Mouse (Mus musculus): ENCODE data around the gene Dynll1. TPM values are rescaled to one million over a fixed set of nuclear protein-coding genes. Genes with fewer than 3 reads are reported as not detected.

The Dynll1 gene
- total RNA-seq (2021), result 100 to 1,000 TPM; 770 to 901 TPM
- long read RNA-seq, experiment 1, transcript Dynll1-201 (3 exons, 2,030 nt), result major isoform, 108 of 118 reads
- long read RNA-seq, experiment 1, partial matches to known transcripts, result 0 of 118 reads
- long read RNA-seq, experiment 1, other reads (novel, unspliced or antisense), result 4 of 118 reads
- long read RNA-seq, experiment 2, transcript Dynll1-202 (2 exons, 729 nt), result minor isoform, 6 of 317 reads
- long read RNA-seq, experiment 2, transcript Dynll1-201 (3 exons, 2,030 nt), result major isoform, 287 of 317 reads
- long read RNA-seq, experiment 2, transcript Dynll1-206 (1 exons, 2,242 nt), result minor isoform, 15 of 317 reads
- long read RNA-seq, experiment 2, partial matches to known transcripts, result 0 of 317 reads
- long read RNA-seq, experiment 2, other reads (novel, unspliced or antisense), result 8 of 317 reads

DNA sequence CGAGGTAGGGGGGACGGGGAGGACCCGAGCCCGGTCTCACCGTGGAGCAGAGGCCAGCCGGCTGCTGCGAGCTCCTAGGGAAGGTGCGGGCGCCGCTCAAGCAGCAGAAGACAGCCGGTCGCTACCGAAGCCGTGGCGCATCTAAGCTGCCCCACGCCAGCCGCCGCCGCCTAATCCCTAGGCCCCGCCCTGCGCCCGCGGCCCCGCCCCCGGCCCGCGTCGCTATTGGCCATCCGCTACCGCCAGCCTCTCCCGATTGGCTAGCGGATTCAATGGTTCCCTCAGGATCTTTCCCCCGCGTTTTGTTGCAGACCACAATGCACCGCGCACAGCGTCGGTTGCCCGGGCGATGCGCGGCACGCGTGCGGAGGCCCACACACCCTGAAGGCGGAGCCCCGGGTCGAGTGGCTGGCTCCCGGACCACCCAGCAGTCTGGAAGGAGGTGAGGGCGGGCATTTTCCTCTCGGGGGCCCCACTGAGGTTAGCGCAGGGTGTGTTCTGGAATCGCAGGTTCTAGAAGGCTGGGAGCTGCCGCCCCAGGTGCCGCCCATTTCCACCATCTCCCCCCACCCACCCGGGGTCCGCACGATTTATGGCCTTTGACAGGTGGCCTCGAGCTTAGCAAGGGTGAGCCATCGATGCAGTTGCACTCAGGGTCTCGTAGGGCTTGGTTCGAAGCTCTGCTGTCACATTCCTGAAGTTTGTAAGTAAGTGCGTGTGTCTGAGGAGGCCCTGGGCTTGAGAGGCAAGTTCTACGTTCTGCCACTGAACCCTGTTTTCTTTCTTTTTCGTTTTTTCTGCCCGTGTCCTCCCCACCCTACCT, at the start of gene Dynll1:
Gene Dynll1 (minus strand): TSS at position 208 of the 823 bp plus-strand sequence.
- peak; percentile 100 for DNase-seq (ENCODE audit: low spot score in 2 of 2)

DNA sequence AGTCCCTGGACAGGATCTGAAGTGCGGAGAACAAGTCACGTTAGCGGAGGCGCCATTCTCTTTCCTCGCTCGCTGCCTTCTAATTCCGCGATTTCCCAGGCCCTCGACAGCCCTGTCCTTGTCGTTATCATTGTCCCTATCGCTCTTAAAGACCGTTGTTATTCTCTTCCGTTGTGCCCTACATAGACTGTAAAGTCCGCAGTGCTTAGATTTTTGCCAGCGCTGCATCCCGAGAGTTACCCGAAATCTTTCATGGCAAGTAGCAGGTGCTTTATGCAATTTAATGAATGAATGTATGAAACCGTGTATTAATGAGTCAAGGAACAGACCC, 48.4 kb upstream of the Dynll1 start:
- no peak for DNase-seq (ENCODE audit: low spot score in 2 of 2)

DNA sequence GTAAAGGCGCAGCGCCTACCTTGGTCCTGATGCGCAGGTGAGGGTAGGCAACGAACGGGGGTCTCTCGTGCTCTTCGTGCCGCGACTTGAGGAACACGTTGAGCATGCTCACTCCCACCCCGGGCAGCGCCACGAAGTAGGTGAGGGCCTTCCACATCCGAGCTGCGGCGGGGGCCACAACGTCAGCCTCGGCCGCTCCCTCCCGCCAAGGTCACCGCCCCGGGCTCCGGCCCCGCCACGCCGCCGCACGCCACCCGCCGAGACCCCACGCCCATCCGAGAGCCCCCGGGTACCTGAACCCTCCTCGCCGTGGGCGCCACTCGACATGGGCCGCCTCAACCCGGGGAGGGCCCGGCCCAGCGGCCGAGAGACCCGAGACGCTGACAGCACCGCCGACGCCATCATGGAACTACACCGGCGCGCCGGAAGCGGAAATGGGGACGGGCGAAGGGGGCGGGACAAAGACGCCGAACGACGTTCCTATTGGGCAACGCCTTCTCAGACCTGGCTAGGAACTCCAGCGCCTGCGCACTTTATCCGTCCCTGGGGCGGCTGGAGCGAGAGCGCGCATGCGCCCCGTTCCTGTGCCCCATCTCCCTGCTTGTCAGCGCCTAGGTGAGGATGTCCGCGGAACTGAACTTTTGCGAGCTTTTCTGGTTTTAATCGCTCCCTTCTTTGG, 47.9 kb upstream of the Dynll1 start, which contains the start of gene Cox6a1:
Gene Cox6a1 (minus strand): TSS at position 436 of the 679 bp plus-strand sequence.
- peak; percentile 99 for DNase-seq (ENCODE audit: low spot score in 2 of 2)

DNA sequence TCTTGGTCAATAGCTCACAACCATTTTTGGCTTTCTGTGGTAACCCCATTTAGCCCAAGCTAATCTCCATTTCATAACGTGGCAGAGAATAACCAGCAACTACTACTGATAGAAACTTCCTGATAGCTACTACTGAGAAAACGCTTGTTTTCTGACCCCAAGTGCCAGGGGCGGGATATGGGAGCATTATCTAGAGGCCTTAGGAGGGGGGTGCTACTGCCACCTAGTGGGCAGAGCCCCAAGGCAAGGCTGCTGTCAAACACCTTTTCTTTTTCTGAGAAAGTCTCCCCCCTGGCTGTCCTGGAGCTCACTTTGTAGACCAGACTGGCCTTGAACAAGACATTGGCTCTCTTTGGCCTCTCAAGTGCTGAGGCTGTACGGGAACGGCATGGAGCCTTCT, 46.8 kb upstream of the Dynll1 start:
- peak; percentile 69 to 76 for DNase-seq (ENCODE audit: low spot score in 2 of 2)

DNA sequence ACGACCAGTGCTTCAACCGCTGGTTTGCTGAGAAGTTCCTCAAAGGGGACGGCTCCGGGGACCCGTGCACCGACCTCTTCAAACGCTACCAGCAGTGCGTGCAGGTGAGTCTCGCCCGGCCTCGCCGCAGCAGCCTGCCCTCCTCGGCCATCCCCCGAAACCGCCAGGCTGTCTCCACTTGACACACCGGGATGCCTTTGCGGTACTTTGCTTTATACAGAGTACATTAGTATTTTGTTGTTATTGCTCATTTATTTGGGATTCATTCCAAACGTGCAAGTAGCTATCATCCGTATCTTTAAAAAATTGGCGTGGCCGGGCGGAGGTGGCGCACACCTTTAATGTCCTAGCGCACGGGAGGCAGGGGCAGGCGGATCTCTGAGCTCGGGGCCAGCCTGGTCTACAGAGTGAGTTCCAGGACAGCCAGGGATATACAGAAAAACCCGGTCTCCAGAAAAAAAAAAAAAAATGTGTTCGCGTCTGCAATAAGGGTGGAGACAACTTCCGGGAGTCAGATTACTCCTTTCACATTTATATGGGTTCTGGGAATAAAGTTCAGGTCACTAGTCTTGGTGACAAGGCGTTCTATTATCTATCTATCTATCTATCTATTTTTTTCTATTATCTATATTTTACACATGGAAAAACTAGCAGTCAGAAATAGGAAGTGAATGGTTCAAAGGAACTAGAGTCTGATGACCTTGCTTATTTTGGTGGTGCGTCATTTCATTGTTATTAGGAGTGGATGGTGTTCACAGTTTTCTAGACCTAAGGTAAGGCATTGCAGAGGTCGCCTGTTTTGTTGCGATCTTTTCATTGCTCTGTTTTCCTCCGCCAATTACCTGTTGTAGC, 40.7 kb upstream of the Dynll1 start:
- DNase-seq (ENCODE audit: low spot score in 2 of 2), result no peak

DNA sequence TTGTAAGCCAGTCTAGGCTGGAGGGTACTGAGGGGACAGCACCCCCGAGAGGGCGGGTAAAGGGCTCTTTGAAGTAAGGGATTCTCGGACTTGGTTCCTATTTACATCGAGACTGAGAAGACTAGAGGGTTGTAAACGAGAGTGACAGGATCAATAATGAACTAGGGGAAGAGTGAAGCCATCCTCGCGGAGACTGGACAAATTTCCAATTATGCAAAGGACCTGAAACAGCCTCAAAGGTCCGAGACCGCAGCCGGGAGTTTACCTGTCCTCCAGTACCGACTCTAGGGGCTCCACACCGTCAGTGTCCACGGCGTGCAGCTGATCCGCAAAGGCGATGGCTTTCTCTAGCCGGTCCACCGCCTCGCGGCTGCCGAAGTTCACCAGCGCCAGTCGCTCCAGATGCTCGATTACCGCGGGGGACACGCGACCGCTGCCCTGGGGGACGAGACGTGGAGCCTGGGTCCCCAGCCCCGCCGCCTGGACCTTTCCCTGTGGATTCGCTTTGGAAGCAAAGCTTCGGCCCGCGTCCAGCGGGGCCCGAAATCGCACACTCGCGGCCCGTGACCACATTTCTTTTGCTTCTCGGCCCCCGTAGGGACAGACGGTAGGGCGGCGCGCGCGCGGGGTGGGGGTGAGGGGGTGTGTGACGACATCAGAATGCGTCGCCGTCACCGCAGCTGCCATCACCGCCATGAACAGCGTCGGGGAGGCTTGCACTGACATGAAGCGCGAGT, 39.9 kb upstream of the Dynll1 start, which contains the start of the genes Gatc and Triap1:
Gene Gatc (minus strand): TSS at position 602 of the 737 bp plus-strand sequence.
Gene Triap1 (plus strand): TSS at position 649 of the 737 bp plus-strand sequence.
- peak; percentile 89 to 91 for DNase-seq (ENCODE audit: low spot score in 2 of 2)

DNA sequence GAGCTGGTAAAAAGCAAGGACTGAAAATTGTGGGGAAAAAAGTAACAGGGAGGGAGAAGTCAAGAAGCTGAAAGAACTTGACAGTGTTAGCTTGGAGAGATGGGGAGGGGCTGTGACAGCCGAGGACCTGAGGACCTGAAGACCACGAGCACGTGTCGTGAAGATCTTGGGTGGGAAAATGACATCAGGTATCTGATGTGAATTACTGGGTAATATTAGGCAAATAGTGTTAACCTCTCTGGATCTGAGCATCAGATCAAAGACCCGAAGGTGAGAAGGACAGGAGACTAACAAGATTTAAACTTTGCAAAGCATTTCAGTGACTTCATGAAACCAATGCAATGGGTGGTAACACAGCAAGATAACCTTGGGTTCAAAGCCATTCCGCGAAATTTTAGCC, 39.2 kb upstream of the Dynll1 start:
- DNase-seq (ENCODE audit: low spot score in 2 of 2), result no peak

DNA sequence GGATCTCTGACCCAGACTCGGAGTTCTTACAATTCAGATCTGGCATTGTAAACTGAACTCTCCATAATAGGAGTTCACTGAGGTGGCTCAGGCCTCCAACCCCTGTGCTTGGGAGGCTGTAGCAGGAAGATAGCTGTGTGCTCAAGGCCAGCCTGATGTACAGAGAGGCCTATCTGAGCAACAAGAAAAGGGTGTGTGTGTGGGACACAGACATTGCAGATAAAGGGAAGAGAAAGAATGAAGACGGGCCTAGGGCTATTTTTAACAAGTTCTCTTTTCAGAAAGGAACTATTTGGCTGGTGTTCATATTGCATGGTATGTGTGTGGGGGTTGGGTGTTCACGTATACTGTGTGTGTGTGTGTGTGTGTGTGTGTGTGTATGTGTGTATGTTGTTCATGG, 32.8 kb upstream of the Dynll1 start:
- DNase-seq (ENCODE audit: low spot score in 2 of 2), result no peak

DNA sequence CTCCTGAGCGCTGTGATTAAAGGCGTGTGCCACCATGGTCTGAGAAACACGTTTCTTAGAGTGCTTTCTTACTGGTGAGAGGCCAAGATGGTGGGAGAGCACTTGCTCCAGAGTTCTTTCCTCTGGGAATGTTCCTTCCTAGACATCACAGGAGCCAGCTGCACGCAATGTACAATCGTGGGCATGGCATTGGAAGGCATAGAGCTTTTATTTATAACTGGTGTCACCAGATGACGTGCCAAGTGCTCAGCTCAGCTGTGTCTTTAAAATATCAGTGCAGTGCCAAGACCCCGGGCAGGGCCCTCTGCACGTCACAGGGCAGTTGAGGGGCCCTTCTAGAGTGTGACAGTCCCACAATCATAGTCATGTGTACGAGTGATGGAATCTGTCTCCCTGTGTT, 30.2 kb upstream of the Dynll1 start:
- DNase-seq (ENCODE audit: low spot score in 2 of 2), result peak in 1 of 2 experiments; percentile 47

DNA sequence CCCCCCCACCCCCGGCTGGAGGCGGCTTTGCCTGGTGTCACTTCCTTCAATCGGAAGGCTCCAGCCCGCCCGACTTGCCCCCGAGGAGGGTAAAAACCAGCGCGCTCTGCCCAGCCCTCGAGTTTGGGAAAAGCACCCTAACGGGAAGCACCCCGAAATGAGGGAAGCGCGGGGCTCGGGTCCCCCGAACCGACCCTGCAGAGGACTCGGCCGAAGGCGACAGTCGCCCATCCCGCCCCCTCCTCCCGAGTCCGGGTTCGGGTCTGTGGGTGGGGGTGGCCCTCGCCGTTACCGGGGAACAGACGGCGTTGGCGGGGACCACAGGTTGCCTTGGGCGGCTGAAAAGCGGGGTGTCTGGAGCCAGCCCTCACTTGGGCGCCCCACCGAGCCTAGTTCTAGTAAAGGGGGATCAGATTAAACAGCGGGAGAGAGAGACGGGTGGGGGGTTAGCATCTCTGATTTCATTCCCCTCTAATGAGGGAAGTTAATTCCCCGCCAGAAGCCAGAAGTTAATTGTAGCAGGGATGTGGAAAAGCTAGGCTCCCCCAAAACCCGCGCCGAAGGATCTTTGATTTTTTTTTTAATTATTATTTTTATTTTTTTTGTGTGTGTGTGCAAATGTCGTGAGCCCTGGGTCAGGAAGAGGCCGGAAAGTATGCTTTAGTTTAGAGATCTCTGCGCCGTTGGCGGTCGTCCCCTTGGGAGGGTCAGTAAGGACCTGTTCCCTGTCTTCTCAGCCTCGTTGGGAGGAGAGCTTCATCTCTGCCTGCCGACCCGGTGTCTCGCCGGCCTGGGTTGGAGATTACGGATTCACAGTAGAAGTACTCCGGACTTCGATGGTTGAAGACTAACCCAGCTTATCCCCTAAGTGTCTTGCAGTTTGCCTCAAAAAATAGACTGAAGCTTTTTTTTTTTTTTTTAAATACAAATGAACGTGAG, 27.1 kb upstream of the Dynll1 start:
- peak in 1 of 2 experiments; percentile 45 for DNase-seq (ENCODE audit: low spot score in 2 of 2)

DNA sequence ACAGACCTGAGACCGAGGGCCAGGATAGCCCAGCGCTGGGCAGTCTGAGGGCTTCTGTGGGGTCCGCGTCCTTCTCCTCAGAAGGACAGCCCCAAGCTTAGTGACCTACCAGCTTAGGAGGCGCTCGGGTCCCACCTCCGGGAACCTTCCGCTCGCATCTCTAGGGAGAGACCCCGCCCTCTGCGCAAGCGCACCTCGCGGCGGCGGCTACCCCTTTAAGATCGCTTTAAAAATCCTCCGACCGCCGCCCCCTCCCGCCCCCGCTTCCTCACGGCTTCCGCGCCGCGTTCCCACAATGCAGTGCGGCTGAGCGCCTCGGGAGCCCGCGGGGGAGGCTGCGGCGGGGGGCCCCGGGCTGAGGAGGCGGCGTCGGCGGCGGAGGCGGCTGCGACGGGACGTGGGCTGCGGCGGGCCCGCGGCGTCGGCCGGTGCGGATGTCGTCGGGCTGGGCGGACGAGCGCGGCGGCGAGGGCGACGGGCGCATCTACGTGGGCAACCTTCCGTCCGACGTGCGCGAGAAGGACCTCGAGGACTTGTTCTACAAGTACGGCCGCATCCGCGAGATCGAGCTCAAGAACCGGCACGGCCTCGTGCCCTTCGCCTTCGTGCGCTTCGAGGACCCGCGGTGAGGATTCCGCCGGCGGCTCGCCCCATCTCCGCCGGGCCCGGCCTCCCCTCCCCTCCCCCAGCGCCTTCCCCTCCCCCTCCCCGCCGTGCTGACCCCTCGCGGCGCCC, 26.2 kb upstream of the Dynll1 start, which contains the start of gene Srsf9:
Gene Srsf9 (plus strand): TSS at position 303 of the 735 bp plus-strand sequence.
- peak; percentile 94 to 95 for DNase-seq (ENCODE audit: low spot score in 2 of 2)

DNA sequence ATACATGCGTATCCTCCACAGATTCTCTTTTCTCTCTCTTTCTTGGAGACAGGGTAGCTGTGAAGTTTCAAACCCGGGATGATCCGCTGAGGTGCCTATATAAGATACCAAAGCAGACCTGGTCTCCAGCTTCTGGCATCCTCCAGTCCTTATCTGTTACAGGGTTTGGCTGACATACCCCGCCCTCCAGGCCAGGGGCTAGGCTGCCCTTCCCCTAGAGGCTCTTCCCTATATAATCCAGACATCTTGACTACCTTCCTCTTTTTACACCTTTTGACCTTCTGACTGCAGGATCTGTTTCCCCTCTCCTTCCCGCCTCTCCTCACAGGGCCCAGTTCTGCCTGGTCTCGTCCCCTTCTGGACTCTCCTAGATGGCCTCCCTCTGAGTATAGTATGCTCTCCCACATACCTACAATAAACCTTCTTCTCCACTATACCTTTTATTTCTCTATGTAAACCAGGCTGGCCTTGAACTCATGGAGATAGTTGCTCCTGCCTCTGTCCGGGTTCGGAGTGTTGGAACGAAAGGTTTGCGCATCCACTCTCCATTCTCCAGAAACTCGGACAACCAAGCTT, 25.5 kb upstream of the Dynll1 start:
- DNase-seq (ENCODE audit: low spot score in 2 of 2), result no peak

DNA sequence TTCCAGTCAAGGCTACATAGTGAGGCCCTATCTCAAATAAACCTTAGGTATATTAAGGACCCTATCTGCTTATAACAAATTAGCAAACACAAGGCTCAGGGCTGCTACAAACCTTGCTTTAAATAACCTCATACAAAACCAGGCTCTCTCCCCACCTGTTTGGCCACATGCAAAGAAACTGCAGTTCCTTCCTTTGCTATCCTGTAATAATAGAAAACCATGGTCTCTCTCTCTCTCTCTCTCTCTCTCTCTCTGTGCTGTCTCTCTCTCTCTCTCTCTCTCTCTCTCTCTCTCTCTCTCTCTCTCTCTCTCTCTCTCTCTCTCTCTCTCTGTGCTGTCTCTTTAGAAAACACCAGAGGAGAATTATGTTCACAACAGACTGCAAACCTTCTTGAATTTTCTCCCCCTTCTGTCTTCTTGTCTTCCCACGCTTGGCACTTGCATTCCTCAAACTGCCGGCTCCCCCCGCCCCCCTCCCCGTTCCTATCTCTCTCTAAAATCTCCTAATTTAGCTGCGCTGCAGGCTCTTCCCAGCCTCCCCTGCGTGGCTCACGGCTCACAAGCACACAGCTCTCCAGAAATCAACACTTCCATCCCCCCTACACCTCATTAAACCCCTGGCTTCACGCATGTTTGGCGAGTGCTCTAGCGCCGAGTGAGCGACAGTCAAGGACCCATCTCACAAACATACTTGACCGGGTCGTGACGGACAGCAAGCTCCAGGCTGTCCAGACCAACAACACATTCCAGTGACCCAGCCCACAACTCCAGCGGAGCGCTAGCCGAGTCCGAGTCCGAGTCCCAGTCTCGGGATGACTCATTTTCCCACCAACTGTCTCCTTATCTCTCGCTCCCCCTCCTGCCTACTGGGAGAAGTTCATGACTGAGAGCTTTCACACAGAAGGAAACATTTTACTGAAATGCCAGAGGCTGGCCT, 18.5 kb upstream of the Dynll1 start:
- DNase-seq (ENCODE audit: low spot score in 2 of 2), result peak; percentile 72 to 73

DNA sequence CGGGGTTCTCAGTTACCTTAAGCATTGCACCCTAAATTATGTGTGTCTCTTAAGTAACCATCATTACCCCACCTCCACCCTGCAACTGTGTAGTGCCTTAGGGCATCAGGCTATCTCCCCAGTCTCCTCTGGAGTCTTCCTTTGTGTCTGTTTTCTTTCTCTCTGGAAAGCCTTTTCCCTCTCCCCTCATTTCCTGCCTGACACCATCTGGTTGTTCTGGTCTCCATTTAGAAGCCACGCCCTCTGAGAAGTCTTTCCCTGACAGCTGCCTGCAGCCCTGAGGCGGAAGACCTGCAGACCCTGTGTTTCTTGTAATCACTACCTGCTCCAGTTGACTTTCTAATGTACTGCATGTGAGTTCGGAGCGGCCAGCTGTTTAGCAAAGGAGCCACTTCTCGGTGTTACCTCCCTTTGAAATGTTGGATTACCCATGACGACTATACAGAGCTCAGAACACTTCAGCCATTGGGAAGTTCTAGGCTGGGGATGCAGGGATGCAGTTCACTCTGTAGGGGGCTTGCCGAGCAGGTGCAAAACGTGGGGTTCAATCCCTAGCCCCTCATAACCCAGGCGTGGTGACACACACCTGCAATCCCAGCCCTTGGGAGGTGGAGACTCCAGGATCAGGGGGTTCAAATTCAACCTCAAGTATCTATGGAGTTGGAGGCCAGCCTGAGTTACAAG, 17.0 kb upstream of the Dynll1 start:
- no peak for DNase-seq (ENCODE audit: low spot score in 2 of 2)

DNA sequence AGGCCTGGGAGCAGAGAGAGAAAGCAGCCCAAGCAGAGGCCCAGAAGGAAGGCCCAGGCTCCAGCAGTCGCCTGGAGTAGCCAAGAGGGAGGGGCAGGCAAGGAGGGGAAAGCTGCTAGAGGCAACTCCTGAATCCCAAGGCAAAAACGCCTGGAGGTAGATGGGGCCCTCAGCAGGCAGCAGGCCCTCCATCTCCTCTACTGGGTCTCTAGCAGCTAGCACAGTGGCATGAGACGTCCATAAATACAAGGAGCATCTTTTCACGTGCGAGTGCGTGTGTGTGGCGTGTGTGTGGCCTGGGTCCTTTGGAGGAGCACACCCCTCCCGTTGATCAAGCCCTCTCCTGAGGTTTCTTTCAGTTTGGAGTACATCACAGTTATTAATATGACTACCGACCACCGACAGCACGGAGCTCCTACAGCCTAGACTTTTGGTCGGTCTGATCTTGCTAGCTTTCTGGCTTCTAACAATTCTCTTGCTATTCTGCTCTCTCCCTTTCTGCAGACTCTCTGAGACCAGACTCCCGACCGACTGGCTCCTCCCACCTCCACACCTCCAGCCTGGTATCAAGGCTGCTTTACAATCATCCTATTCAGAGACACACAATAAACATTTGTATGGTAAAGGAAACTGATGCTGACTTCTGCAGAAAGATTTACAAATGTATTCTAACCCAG, 16.3 kb upstream of the Dynll1 start:
- no peak for DNase-seq (ENCODE audit: low spot score in 2 of 2)

DNA sequence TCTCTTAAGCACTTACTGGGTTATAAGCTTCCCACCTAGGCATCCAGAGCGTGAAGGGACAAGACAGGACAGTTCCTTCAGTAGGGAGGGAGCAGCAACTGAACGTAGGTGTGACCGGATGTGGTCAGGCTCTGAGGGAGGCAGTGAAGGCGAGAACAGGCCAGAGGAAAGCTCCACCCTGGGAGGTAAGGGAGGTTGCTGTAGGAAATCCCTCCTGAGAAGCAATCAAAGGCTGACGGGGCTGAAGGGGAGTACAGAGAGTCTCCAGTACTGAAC, 12.8 kb upstream of the Dynll1 start:
- DNase-seq (ENCODE audit: low spot score in 2 of 2), result no peak

Data from layer of hippocampus, postnatal 14 days (tissue).